Mouse (Mus musculus) left cerebral cortex, adult 2 months (tissue): ENCODE results near the gene Zbtb7a. TPM values are rescaled to one million over a fixed set of nuclear protein-coding genes. Genes with fewer than 3 reads are reported as not detected.

Experiments used
- DNase-seq, 2 experiments: peaks; one replicate each; pipeline ENCODE4 v3.0.0; 2021 to 2022; ENCODE audit warnings: low spot score in 2 of 2, mixed read lengths in 1 of 2; ENCODE audit errors: extremely low spot score in 1 of 2
- H3K27ac ChIP-seq: fragments of 200-600 bp; 2 replicates; pipeline ENCODE4 v1.8.1; 2022
- H3K4me3 ChIP-seq: fragments of 200-600 bp; 2 replicates; pipeline ENCODE4 v1.8.1; 2022
- CTCF ChIP-seq: fragments of 200-600 bp; IDR thresholded peaks from 2 replicates; pipeline ENCODE4 v1.8.1; 2022; ENCODE audit warnings: antibody characterized with exemption, mild to moderate bottlenecking, moderate library complexity
- intact Hi-C: fragments of 180-260 bp; cut with DNase I; formaldehyde crosslinking; loops from one replicate; pipeline ENCODE4 v1.15.1; 2025
- total RNA-seq, 2 experiments: library from RNA; stranded (reverse); gene quantifications; 2 replicates each; pipeline ENCODE4 v1.2.3; 2021

Gene Zbtb7a
- total RNA-seq, 2 experiments from 2014 or later, result 130 to 132 TPM

- no peak for TF ChIP-seq CTCF
- no peak overlapping the region for H3K27ac ChIP-seq
- H3K4me3 ChIP-seq, result no peak overlapping the region
- DNase-seq, result no peak
- intact Hi-C loops, result no loop called here
Observed at GRCm38 (mm10) chr10:81184765-81185164, 49.7 kb downstream of the Zbtb7a start.

- intact Hi-C loops, result no loop called here
- TF ChIP-seq CTCF, result no peak
- DNase-seq, result no peak
- Histone ChIP-seq H3K4me3 (no peak overlapping the region), H3K27ac (no peak overlapping the region; the same call in 1 of the 2 replicates)
Observed at GRCm38 (mm10) chr10:81187161-81187560, 52.1 kb downstream of the Zbtb7a start.

- intact Hi-C loops, result loop anchor here (5.0 kb wide), 1 partner anchor 77 kb away; the partner anchor contains the start of genes Apba3 and Mrpl54
- no peak for TF ChIP-seq CTCF
Observed at GRCm38 (mm10) chr10:81189821-81190220, 54.8 kb downstream of the Zbtb7a start.

GRCm38 (mm10) chr10:81190236-81190911, 55.4 kb downstream of the Zbtb7a start:
- no peak for DNase-seq

More at GRCm38 (mm10) chr10:81189821-81190220, 54.8 kb downstream of the Zbtb7a start:
- no peak for DNase-seq
- H3K27ac ChIP-seq, result no peak overlapping the region
- H3K4me3 ChIP-seq, result no peak overlapping the region

GRCm38 (mm10) chr10:81190912-81191321, 55.9 kb downstream of the Zbtb7a start:
- peak; percentile 10 for TF ChIP-seq CTCF
- Histone ChIP-seq H3K4me3 (no peak overlapping the region), H3K27ac (0 out of 2 replicates have a peak overlapping the region, but pooled peaks have one; percentile 8)
- intact Hi-C loops, result loop anchor here (5.0 kb wide), 1 partner anchor 76 kb away; the partner anchor contains the start of genes Apba3 and Mrpl54
- no peak for DNase-seq

More at GRCm38 (mm10) chr10:81190236-81190911, 55.4 kb downstream of the Zbtb7a start:
- Histone ChIP-seq H3K27ac (0 out of 2 replicates have a peak overlapping the region, but pooled peaks have one; percentile 8), H3K4me3 (no peak overlapping the region)
- intact Hi-C loops, result loop anchor here (5.0 kb wide), 1 partner anchor 77 kb away; the partner anchor contains the start of genes Apba3 and Mrpl54
- TF ChIP-seq CTCF, result peak; percentile 37

GRCm38 (mm10) chr10:81191342-81191982, 56.4 kb downstream of the Zbtb7a start:
- DNase-seq, result no peak
- H3K4me3 ChIP-seq, result no peak overlapping the region
- no peak for TF ChIP-seq CTCF
- H3K27ac ChIP-seq, result peak overlapping the region; percentile 94
- intact Hi-C loops, result loop anchor here (5.0 kb wide), 1 partner anchor 76 kb away; the partner anchor contains the start of genes Apba3 and Mrpl54

- H3K4me3 ChIP-seq, result peak overlapping the region; percentile 47
- TF ChIP-seq CTCF, result no peak
- intact Hi-C loops, result loop anchor here (1.0 to 5.0 kb wide), 2 partner anchors 9 to 75 kb away; partner anchors contain the start of genes 4930442H23Rik, Apba3, Dapk3 and Mrpl54
- peak; percentile 87 to 91 for DNase-seq
- peak overlapping the region; percentile 94 for H3K27ac ChIP-seq
Observed at GRCm38 (mm10) chr10:81192270-81192967, 57.4 kb downstream of the Zbtb7a start.

- no peak for TF ChIP-seq CTCF
- H3K4me3 ChIP-seq, result peak overlapping the region; percentile 47
- peak overlapping the region; percentile 94 for H3K27ac ChIP-seq
- DNase-seq, result no peak
- intact Hi-C loops, result loop anchor here (1.0 to 5.0 kb wide), 2 partner anchors 10 to 74 kb away; partner anchors contain the start of genes 4930442H23Rik, Apba3, Dapk3 and Mrpl54
Observed at GRCm38 (mm10) chr10:81192968-81193501, 58.0 kb downstream of the Zbtb7a start.

GRCm38 (mm10) chr10:81193991-81194774, 59.2 kb downstream of the Zbtb7a start:
- no peak overlapping the region for H3K4me3 ChIP-seq
- TF ChIP-seq CTCF, result no peak
- DNase-seq, result no peak
- peak overlapping the region; percentile 53; the same call in 1 of the 2 replicates for H3K27ac ChIP-seq
- intact Hi-C loops, result loop anchor here (5.0 kb wide), 1 partner anchor 73 kb away; the partner anchor contains the start of genes Apba3 and Mrpl54

- Histone ChIP-seq H3K27ac (no peak overlapping the region), H3K4me3 (no peak overlapping the region)
- intact Hi-C loops, result loop anchor here (5.0 kb wide), 3 partner anchors 92 to 257 kb away; partner anchors contain the start of gene Hmg20b
- no peak for DNase-seq
- no peak for TF ChIP-seq CTCF
Observed at GRCm38 (mm10) chr10:81195300-81195699, 60.3 kb downstream of the Zbtb7a start.
